Mouse (Mus musculus) 3T3-L1 (cell line): ENCODE results near the gene Lhx2.
A peak's percentile ranks its signal among the peaks of the same experiment; 100 is the strongest.

Source experiments
- DNase-seq: peaks from one replicate; pipeline ENCODE4 v3.0.0-alpha.2; 2015; ENCODE audit warnings: low read depth, low spot score

Lhx2 gene

DNA sequence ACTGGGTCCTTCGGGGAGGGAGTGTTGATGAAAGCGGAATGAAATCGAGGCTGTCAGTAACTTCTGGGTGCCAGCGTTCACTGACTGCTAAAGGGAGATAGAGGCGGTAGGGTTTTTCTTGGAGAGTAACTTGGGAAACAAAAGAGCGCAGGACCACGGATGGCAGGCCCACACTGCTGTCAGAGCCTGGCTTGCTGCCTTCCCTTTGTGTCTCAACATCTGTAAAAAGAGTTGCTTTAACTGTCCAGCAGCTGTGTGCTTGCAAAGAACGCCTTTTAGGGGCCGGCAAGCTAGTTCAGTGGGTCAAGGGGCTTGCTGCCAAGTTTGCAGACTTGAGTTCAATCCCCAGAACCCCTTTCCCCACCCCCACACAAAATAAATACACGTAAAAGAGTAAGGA, 20.1 kb downstream of the Lhx2 start:
- no peak for DNase-seq

DNA sequence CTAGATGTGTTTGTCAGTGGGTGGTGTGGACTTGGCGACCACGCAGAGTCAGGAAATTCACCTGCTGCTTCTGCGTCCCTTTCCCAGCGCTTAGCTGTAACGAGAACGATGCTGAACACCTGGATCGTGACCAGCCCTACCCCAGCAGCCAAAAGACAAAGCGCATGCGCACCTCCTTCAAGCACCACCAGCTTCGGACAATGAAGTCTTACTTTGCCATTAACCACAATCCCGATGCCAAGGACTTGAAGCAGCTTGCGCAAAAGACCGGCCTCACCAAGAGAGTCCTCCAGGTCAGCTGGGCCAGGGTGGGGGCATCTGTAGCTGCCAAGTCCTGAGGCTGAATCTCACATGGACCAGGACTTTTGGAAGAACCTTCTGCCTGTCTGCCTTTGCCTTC, 20.7 kb downstream of the Lhx2 start:
- DNase-seq, result no peak

DNA sequence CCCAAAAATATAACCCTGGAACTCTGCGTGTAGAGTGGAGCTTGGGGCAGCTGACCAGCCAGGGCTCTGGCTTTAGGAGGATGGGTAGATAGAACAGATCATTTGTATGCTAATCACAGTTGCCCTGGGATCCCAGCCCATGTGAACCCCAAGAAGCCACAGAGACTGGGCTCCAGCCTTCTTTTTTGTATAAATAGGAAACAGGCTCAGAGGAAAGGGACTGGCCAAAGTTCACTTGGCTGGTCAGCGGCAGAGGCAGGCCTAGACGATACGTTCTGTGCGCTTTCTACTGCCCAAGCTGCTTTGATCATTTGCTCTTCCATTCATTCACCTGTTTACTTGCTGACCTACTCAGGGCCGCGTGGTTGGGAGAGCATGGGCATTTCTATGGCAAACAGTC, 27.1 kb downstream of the Lhx2 start:
- DNase-seq, result no peak

DNA sequence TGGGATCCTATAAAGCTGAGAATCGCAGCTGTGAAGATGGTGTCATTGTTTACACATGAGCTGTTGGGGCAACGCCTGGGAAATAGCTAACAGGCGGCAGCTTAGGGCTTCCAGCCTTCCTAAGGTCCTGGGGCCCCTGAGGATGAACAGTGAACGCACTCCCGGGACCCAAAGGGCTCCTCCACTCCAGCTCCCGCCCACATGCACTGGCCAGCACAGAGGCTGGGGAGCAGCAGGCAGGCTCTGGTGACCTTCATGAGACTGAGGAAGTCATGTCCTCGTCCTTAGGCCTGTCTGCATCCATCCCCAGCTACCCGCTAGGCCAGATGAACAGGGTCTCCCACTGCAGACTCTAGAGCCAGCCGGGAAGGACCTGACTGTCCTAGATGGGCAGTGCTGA, 27.9 kb downstream of the Lhx2 start:
- DNase-seq, result no peak

DNA sequence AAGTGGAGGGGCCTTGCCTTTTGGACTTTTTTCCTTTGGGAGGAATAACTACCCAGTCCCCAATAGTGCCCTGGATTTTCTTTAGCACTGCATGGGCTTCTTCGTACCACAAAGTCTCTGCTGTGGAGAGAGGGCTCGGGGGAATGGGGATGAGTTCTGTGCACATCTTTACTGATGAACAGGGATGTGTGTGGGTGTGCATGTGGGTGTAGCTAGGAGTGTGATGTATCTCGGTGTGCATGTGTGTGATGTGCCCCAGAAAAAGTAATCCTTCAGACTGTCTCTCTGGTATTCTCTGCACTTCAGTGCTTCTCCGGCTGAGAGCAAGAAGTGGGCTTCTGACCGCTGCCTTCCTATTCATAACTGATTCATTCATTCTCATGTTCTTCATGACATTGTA, 28.8 kb downstream of the Lhx2 start:
- no peak for DNase-seq

DNA sequence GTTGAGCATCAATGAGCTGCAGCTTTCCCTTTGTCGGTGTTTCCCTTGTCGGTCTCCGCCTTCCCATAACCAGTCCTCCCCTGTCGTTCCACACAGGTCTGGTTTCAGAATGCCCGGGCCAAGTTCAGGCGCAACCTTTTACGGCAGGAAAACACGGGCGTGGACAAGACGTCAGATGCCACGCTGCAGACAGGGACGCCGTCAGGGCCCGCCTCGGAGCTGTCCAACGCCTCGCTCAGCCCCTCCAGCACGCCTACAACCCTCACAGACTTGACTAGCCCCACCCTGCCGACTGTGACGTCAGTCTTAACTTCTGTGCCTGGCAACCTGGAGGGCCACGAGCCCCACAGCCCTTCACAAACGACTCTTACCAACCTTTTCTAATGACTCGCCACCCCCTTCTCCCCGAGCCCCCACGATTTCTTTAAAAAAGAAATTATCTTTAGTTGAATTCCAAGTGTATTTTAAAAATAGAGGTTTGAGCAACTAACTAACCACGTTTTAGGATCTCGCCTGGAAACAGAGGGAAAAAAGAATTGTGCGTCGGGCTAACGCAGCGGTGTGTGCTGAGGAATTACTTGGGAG, 29.8 kb downstream of the Lhx2 start:
- no peak for DNase-seq

DNA sequence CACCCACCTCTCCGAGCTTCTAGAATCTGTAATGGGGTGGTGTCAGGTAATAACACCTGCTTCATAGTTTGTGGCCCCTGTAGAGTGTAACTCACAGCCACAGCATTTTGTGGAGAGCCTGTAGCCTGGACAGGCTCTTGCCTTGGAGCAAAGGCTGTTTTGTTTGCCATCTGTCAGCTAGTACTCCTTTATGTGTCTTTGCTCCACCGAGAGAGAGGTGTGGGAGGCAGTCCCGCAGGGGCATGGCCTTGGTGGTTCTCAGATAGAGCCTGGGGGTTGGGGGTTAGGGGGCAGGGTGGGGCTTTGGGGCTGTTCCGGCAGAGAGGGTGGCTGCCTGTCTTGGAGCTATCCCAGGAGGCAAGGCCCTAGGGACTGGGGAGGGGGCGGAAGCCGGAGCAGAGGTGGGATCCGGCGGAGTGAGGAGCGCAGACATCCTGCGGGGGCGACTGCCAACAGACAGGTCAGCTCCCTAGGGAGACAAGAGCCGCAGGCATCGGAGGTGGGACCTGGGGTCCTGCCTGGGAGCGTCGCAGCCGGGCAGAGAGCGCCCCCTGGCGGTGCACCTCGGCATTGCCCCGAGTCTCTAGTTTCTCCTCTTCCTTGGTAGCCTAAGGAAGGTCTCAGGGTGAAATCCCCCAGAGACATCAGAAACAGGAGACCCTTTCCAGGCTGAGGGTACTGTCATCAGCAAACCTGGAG, 36.7 kb downstream of the Lhx2 start:
- peak; percentile 56 for DNase-seq

DNA sequence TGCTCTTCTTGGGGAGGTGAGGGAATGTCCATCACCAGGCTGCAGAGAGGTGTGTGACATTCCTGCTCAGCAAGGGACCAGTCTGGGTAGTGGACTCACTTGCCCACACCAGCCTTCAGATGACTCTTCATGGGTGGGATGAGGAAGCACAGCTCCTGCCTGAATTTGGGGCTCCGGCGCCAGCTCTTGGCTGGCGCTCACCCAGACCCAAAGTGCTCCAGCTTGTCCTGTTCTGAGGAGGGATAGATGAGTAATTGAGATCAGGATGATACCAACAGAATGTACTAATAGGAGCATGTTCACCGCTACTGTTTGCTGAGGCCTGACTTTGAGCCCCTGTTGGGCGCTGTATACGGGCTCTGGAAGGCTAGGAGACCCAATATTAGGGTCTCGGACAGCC, 38.2 kb downstream of the Lhx2 start:
- DNase-seq, result no peak

DNA sequence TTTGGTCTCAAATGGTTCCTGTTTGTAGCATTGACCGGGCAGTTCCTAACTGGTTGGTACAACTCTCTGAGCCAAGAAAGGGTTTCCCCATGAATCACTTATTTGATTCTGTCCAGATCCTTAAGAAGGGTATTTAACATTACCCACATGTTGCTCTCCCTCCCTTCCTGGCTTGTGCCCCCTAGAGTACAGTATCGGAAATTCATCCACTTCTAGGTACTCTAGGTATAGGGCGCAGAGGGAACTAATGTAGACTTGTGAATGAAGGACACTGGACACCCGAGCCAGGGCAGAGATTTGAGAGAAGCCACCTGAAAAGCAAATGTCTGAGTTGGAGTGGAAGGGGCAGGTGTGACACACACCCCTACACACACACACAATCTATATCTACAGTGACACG, 39.3 kb downstream of the Lhx2 start:
- DNase-seq, result peak; percentile 69

DNA sequence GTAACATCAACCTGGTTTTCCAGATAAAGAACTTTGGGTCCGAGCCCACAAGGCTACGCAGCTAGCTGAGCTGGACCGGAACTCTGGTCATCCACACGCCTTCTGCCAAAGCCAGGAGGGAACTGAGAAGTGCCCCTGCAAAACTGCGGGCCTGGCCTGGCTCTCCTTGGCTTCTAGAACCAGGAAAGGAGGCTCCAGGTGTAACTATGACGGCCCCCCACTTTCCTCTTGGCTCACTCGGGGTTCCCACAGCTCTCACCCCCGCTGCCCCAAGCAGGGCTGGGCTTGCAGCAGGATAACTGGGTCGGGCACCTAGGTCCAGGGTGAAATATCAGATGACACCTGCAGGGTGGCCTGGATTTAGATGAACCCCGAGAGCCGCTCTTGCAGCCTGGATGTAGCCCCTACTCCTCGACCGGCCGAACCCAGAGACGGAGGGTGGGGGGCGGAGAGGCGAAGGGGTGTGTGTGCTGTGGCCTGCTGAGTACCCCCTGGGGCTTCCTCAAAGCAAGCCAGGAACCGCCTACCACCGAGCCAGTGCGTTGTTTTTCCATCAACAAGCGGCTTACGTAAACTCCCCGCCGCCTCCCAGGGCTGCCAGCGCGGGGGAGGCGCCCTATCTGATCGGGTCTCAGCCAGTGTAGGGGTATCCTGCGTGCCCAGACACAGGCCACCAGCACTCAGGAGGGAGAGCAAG, 39.9 kb downstream of the Lhx2 start:
- DNase-seq, result no peak

DNA sequence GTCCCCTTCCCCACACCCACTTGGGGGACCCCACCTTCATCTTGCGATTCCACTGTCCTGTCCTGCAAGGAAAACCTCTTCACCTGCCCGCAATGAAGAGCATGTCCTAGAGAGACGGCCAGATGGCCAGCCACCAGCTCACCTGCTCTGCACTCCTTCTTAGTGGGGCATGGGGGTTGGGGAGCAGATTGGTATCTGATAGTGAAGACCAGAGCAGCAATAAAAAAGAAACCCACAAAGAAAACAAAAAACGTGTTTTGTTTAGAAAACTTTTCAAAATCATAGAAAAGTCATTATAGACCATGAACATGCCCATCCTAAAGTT, 40.4 kb downstream of the Lhx2 start:
- DNase-seq, result no peak

DNA sequence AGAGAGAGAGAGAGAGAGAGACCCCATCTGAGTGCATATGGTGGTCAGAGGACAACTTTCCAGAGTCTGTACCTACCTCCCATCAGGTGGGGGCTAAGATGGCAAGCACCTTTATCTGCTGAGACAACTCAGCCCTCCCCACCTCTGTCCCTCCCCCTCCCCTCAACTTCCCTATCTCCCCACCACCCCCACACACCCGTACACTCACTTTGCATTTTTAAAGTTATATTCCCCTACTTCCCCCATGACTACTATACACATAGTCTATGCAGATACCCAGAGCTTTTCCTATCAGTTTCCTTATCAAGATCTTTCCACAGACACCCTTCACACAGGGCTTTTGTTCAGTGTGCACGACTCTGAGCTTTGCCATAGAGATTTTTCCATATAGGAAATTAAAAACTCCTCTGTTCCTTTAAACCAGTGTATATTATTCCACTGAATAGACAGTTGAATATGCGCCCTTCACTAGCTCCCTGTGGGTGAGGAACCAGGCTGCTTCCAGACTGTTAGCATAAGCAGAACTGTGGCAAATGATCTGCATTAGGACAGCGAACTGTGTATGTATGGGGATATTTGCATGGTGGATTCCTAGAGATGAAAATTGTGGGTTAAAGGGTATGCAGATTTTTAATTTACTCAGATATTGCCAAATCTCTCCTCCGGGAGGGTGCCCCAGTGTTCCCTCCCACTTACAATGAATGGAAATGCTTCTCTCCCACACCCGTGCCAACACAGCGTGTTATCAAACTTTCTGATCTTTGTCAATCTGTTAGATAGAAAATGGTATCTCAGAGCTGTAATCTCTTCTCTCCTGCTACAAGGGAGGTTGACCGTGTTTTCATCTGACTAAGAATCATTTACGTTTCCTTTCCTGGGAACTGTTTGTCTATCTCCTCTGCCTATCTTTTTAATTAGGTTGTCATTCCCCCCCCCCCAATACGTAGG, 41.3 kb downstream of the Lhx2 start:
- DNase-seq, result no peak

DNA sequence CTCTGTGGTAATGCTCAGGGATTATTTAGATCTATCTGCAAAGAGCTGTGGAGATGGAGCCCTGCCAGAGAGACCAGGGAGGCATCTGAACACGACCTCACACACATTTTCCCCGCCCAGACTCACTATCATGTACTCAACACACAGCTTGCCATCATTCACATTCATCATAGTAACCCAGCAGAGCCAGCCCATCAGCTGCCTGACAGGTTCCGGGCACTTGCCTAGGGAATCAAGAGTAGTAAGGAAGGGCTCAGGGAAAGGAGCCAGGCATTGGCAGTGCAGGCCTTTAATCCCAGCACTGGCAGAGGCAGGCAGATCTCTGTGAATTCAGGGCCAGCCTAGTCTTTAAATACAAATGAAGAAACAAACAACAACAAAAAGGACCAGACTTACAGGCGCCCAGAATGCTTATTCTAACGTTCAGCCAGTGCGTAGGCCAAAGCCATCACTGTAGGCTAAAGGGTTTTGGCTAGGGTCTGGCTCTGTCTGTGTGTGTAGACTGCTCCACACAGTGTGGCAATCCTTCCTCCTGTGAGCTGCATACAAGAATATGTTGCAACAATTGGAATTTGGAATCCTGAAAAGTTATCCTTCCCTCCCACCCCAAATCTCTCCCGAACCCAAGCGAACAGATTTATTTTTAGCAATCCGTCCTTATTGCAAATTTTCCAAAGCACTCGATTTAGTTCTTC, 48.6 kb downstream of the Lhx2 start:
- DNase-seq, result peak; percentile 4

DNA sequence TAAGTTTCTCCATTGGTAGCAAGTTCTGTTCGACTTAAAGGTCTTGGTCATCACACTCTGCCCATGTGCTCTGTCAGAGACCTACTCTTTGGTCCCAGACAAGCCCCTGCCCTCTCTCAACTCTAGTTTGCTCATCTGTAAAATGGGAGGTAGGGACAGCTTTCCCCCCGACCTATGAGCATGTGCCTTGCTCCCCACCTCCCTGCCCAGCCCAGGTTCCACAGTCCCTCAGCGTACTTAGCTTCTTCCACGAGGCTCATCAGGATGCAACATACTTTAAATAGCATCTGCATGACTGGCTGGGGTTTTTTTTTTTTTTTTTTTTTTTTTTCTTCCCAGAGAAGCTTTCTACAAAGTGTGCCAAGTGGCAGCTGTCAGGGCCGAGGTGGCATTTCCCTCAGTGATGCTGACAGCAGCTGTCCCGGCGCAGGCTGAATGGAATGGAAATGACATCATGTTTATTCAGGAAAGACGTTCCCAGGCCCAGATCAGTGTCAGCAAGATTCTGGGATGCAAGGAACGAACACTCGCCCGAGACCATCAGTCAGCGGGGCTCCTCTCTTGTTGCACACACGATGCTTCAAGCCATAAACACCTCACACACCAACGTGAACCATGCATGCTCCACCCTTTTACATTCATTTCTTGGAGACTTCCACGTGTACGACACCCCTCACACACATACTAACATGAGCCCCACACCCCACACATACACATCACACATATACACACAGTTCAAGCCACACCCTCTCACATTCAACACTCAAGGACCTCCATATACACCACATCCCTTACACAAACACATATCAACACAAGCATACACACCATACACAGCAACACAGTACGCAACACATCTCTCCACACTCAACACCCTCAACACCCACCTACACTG, 56.1 kb downstream of the Lhx2 start:
- peak; percentile 43 for DNase-seq

DNA sequence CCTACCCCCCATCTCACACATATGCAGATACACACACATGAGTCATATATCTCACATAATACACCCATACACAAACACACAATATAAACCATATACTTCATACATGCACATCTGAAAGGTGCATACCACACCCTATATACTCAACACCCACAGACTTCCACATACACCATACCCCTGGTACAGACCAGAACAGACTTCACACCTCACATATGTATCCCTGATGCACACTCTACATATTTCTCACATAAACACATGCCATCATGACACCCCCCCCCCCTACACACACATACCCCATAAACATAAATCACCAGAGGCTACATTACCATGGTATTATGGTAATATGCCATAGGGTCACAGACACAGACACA, 56.8 kb downstream of the Lhx2 start:
- no peak for DNase-seq

DNA sequence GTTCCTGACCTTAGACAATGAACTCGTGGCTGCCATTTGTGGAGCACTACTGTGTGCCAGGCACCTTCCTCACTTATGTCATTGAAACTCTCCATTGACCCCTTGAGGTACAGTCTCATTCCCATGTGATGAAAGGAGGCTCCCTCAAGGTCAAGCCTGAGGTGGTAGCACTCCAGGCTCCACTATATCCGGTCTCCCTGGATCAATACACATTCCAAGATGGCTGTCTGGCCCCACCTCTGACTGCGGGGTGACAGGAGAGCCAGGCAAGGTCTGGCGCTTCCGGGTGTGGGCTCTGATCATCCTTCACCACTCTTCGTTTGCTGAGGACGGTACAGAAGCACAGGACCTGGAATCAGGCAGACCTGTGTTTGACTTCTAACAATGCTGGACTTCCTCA, 58.2 kb downstream of the Lhx2 start:
- no peak for DNase-seq

DNA sequence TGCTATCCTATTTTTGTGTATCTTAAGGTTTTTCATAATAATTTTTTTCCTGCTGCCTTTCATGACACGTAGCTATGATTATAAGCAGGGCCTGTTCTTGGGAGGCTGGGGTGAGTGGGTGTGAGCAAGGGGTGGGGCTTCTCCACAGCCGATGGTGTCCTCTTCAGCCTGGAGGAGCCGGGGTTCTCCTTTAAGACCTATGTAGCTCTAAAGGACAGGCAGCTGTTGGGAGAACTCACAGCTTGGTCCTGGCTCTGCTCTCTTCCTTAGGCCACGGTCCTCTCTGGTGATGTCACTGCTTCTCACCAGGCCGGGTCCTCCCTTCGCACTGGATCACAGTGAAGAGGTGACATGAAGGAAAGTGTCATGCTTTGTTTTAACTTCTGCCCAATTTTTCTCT, 58.8 kb downstream of the Lhx2 start:
- no peak for DNase-seq

DNA sequence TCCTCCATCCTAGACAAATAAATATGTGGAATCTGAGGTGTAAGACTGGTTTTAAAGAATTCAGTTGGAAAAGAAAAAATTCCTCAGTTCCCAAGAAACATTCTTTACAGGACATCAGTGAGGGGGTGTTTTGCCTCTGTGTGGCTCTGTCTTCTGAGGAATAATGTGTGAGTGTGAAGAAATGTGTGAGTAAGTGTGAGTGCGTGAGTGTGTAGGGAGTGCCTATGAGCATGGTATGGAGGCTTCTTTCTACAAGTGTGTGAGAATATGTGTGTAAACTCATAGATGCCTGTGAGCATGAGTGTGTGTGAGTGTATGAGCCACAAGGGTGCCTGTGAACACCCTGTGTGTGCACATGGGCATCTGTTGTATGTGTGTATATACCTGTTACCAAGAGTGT, 63.5 kb downstream of the Lhx2 start:
- no peak for DNase-seq

DNA sequence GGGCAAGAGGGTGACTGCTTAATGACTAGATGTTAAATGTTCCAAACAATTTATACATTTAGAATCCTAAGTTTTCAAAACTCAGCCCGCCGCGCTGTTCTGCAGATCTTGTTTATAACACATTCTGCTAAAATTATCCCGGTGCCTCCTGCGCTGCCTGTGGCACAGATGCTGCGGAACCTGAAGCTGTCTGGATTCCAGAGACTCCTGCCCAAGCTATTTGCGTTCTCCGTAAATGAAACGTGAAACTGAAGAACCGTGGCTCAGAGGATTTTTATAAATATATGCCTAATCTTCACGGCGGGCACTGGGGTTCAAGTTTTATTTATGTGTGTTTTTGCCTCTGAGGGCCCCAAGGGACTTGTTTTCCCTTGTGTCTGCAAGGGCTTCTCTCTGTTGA, 64.2 kb downstream of the Lhx2 start:
- DNase-seq, result no peak

DNA sequence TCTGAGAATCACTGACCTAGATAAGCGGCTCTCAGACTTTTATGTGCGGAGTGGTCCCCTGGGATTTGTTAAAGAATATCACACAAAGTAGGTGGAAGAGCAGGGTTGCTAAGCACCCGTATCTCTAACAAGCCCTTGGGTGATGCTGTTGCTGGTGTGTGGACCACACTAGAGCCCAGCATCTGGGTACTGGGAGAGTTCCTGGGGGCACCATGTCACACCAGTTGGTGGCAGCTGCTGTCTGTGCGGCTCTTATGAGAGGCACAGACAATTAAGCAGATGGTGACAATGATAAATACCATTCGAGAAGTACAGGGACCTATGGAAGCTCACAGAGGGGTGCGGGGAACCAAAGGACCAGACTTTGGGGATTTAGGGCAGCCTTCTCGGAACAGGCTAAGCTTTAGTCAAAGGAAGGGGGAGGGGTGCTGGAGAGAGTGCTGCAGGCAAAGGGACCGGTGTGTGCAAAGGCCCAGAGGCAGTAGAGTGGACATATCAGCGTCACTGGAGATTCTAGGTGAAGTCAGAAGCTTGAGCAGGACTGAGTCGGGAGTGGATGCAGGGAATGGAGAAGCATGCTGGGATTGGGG, 65.0 kb downstream of the Lhx2 start:
- DNase-seq, result no peak
